Mouse (Mus musculus) liver, postnatal 0 days (tissue): ENCODE data around the gene Srbd1. TPM values are rescaled to one million over a fixed set of nuclear protein-coding genes. Genes with fewer than 3 reads are reported as not detected.

ENCODE experiments used
- ATAC-seq: fragments of 200-750 bp; cut with Nextera tagmentation; 2 replicates; pipeline ENCODE4 v1.8.0; 2017; ENCODE audit warnings: mild to moderate bottlenecking, moderate library complexity
- DNase-seq: peaks from one replicate; pipeline ENCODE4 v3.0.0-alpha.2; 2016
- H3K27ac ChIP-seq: fragments of 300-500 bp; sonication (generic); 2 replicates; pipeline ENCODE4 v1.5.1; 2014; ENCODE audit warnings: antibody characterized with exemption, moderate library complexity, mild to moderate bottlenecking, low read depth
- H3K27me3 ChIP-seq: fragments of 300-500 bp; sonication (generic); 2 replicates; pipeline ENCODE4 v1.6.1; 2014; ENCODE audit warnings: low read length, control low read depth, mixed read lengths; ENCODE audit not compliant: insufficient read depth
- H3K36me3 ChIP-seq: fragments of 300-500 bp; sonication (generic); replicated peaks from 2 replicates; pipeline ENCODE4 v1.6.1; 2014; ENCODE audit warnings: mild to moderate bottlenecking, control low read depth, low read length, moderate library complexity, mixed read lengths; ENCODE audit not compliant: insufficient read depth
- H3K4me1 ChIP-seq: fragments of 300-500 bp; sonication (generic); 2 replicates; pipeline ENCODE4 v1.6.1; 2014; ENCODE audit warnings: antibody characterized with exemption, mild to moderate bottlenecking, control low read depth; ENCODE audit not compliant: insufficient read depth
- H3K4me2 ChIP-seq: fragments of 300-500 bp; sonication (generic); 2 replicates; pipeline ENCODE4 v1.6.1; 2014; ENCODE audit warnings: low read depth, mild to moderate bottlenecking, low read length, moderate library complexity, mixed read lengths
- H3K4me3 ChIP-seq: fragments of 300-500 bp; sonication (generic); 2 replicates; pipeline ENCODE4 v1.5.1; 2014; ENCODE audit warnings: low read depth, low read length
- H3K9ac ChIP-seq: fragments of 300-500 bp; sonication (generic); replicated peaks from 2 replicates; pipeline ENCODE4 v1.6.1; 2014; ENCODE audit warnings: mild to moderate bottlenecking, moderate library complexity
- H3K9me3 ChIP-seq: fragments of 300-500 bp; sonication (generic); 2 replicates; pipeline ENCODE4 v1.6.1; 2016; ENCODE audit warnings: mild to moderate bottlenecking, control low read depth, low read length, mixed read lengths
- CTCF ChIP-seq: sonication (generic); IDR thresholded peaks from 2 replicates; pipeline ENCODE4 v1.5.1; 2016; ENCODE audit warnings: antibody characterized with exemption, low read depth
- EP300 ChIP-seq: IDR thresholded peaks from 2 replicates; pipeline ENCODE4 v1.6.1; 2016; ENCODE audit warnings: antibody characterized with exemption, low read depth, mild to moderate bottlenecking
- WGBS: fragments of 180-500 bp; shearing (Covaris S2); extraction: QIAGEN DNeasy Blood & Tissue Kit; methylation state at CpG from one replicate; pipeline ENCODE4 v1.1.7; 2014; ENCODE audit not compliant: insufficient replicate concordance; 5-methylcytosine and 5-hydroxymethylcytosine counted together
- polyA plus RNA-seq: library from polyadenylated mRNA; unstranded; fragments of >200 nt; fragmentation: Nextera tagmentation; extraction: Ambion mirVana; gene quantifications from 2 replicates; pipeline ENCODE4 v1.2.1, GENCODE M21; 2015

Srbd1 gene
- polyA plus RNA-seq, 1 experiment from 2014 or later, result 3.9 TPM

DNA sequence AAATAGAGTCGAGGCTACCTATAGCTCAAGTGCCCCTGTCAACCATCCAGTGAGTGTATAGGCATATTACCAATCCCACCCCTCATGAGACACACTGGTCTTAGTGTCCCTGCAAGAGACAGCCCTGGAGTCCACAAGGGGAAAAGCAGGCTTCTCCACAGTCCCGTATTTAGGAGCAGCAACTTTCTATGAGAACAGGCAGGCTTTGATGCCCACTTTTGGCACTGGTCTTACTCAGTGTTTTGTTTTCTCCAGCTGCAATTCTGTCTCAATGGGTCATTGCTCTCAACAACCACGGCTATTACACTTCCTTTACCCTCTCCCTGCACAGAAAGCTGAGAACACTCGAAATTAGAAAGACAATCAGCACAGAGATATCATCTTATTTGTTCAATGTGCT is 157.4 kb downstream of the Srbd1 start:
- Histone ChIP-seq H3K4me2 (no peak overlapping the region), H3K9me3 (no peaks in the 10 kb centered on the region), H3K4me1 (no peaks in the 10 kb centered on the region; the same call in 1 of the 2 replicates), H3K27ac (no peak overlapping the region), H3K36me3 (peaks cover 6% of the 10 kb centered on the region; the same call in 1 of the 2 replicates), H3K4me3 (no peak overlapping the region), H3K9ac (no peak overlapping the region), H3K27me3 (no peaks in the 10 kb centered on the region)
- TF ChIP-seq CTCF (no peak), EP300 (no peak)
- ATAC-seq (no peak), DNase-seq (no peak)
- 70% methylated on average over 4 of the region's 4 CpGs for WGBS

DNA sequence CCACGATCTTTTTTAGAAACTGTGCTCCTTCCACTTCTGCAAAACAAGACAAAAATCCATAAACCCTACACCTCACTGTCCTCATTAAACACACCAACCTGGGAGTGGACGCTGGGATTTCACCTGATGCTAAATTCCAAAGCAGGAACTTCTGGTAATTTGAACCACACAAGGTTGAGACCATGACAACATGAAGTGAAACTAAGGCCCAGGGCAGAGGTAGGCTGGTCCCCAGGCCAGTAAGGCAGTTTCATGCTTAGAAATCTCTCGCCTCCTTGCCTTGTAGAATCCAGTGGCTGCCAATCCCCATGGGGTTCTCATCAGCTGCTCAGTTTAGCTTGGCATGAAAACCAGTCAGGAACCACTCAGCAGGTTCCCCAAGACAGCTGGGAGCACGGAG is 158.4 kb downstream of the Srbd1 start:
- ATAC-seq, result no peak
- Histone ChIP-seq H3K9ac (no peak overlapping the region), H3K36me3 (peaks cover 6% of the 10 kb centered on the region; the same call in 1 of the 2 replicates), H3K4me2 (no peak overlapping the region), H3K4me3 (no peak overlapping the region), H3K27me3 (no peaks in the 10 kb centered on the region), H3K27ac (no peak overlapping the region), H3K9me3 (no peaks in the 10 kb centered on the region), H3K4me1 (no peaks in the 10 kb centered on the region; the same call in 1 of the 2 replicates)
- DNase-seq, result no peak
- TF ChIP-seq EP300 (no peak), CTCF (no peak)
- 73% methylated on average over 4 of the region's 4 CpGs for WGBS

DNA sequence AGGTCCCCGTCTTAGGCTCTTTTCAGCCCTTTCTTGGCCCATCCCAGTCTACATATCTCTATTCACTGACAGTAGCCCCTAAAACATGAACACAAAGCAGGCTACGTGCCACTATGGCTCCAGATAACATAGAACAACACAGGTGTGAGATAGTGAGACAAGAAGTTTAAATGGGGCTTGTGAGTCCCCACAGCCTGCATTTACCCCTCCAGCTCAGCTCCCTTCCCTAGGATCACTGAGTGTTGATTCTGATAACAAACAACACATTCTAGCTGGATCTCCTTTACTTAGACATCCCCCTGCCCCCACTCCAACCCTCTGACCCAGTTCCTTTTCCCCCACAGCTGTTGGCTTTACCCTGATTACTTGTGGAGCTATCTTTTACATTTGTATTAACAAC is 158.8 kb downstream of the Srbd1 start:
- Histone ChIP-seq H3K27ac (no peak overlapping the region), H3K9ac (no peak overlapping the region), H3K4me2 (no peak overlapping the region), H3K4me1 (no peaks in the 10 kb centered on the region; the same call in 1 of the 2 replicates), H3K9me3 (no peaks in the 10 kb centered on the region), H3K27me3 (no peaks in the 10 kb centered on the region), H3K36me3 (peaks cover 6% of the 10 kb centered on the region; the same call in 1 of the 2 replicates), H3K4me3 (no peak overlapping the region)
- ATAC-seq (no peak), DNase-seq (no peak)
- no peak for TF ChIP-seq EP300
- TF ChIP-seq CTCF, result no peak
- 70% methylated on average over 2 of the region's 2 CpGs for WGBS

DNA sequence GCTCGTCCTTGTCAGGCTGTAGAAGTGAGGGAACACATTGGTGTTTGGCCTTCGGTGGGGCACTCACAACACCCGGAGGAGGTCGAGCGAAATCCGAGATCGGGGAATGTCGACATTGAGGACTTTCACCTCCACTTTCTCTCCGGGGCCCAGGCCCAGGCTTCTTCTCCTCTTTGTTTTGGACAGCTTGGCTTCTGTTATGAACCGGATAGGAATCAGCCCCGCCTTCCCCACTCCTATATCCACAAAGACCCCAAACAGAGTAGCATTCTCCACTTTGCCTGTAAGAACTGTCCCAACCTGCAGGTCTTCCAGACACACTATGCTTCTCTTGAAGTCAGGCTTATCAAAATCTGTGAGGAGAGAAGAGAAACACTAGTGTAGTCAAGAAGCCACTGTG is 159.8 kb downstream of the Srbd1 start:
- TF ChIP-seq EP300, result no peak
- TF ChIP-seq CTCF, result no peak
- H3K9me3 ChIP-seq, result no peaks in the 10 kb centered on the region
- no peak overlapping the region for H3K27ac ChIP-seq
- H3K9ac ChIP-seq, result no peak overlapping the region
- H3K36me3 ChIP-seq, result peaks cover 6% of the 10 kb centered on the region; the same call in 1 of the 2 replicates
- ATAC-seq (no peak), DNase-seq (no peak)
- H3K27me3 ChIP-seq, result no peaks in the 10 kb centered on the region
- no peaks in the 10 kb centered on the region; the same call in 1 of the 2 replicates for H3K4me1 ChIP-seq
- 71% methylated on average over 11 of the region's 11 CpGs for WGBS
- H3K4me2 ChIP-seq, result no peak overlapping the region
- H3K4me3 ChIP-seq, result no peak overlapping the region

DNA sequence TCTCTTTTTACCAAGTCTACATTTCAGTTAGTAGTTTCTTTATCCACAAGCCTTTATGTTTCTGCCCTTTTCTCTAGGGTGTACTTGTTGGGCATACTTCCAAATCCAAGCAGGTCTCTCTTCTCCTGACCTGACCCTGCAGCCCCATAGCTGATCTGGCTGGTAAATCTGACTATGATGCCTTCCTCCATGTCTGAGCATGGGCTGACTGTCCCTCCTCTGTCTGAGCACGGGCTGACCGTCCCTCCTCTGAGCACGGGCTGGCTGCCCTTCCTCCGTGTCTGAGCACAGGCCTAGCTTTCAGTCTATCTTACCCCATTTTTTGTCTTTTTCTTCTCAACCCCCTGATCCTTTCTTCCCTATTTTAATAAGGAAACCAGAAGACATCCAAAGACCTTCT is 162.7 kb downstream of the Srbd1 start:
- H3K4me2 ChIP-seq, result no peak overlapping the region
- WGBS, result 98% methylated on average over 4 of the region's 4 CpGs
- H3K36me3 ChIP-seq, result no peaks in the 10 kb centered on the region
- H3K4me1 ChIP-seq, result no peaks in the 10 kb centered on the region
- no peak overlapping the region for H3K27ac ChIP-seq
- no peaks in the 10 kb centered on the region for H3K9me3 ChIP-seq
- no peak for TF ChIP-seq EP300
- no peak for TF ChIP-seq CTCF
- H3K27me3 ChIP-seq, result no peaks in the 10 kb centered on the region
- ATAC-seq, result no peak
- no peak overlapping the region for H3K4me3 ChIP-seq
- no peak for DNase-seq
- H3K9ac ChIP-seq, result no peak overlapping the region

DNA sequence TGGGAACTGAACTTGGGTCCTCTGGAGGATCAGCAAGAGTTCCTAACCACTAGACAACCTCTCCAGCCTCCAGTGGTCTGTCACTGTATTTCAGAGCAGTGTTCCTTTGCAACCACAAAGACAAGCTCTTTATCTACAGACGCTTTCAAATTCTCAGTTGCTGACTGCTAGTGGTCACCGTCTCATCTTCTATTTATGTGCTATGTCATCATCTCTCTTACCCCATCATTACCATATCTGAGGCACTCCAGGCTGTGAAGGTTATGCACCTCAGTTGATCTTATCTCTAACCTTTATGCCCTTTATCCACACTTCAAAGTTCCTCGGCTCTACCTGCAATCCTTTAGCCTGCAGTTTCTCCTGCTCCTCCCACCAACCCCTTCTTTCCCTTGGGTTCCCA is 163.1 kb downstream of the Srbd1 start:
- WGBS, result 81% methylated on average over 3 of the region's 3 CpGs
- DNase-seq (no peak), ATAC-seq (no peak)
- H3K27ac ChIP-seq, result no peak overlapping the region
- no peak overlapping the region for H3K9ac ChIP-seq
- H3K4me3 ChIP-seq, result no peak overlapping the region
- H3K4me1 ChIP-seq, result no peaks in the 10 kb centered on the region
- H3K36me3 ChIP-seq, result no peaks in the 10 kb centered on the region
- no peaks in the 10 kb centered on the region for H3K27me3 ChIP-seq
- TF ChIP-seq EP300 (no peak), CTCF (no peak)
- no peak overlapping the region for H3K4me2 ChIP-seq
- H3K9me3 ChIP-seq, result no peaks in the 10 kb centered on the region

DNA sequence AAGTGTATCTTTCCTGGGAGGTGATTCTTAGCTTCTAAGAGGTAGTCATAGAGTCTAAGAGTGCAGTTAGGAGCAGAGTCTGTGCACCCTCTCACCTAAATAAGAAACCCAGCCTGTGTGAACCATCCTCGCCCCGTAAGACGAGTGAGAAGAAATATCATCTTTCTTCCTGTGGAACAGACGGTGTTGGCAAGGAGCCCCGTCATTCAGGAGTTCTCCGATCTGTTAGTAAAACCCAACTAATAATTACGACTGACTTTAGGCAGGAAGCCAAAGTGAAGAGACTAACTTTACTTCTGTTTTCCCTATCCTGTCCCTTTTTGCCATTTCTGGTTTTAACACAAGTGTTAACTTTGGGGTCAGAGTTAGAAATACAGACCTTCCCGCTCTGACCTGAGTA is 166.1 kb downstream of the Srbd1 start:
- no peak for TF ChIP-seq EP300
- no peak for TF ChIP-seq CTCF
- no peak for DNase-seq
- no peaks in the 10 kb centered on the region for H3K36me3 ChIP-seq
- no peak overlapping the region for H3K27ac ChIP-seq
- no peaks in the 10 kb centered on the region for H3K27me3 ChIP-seq
- H3K4me2 ChIP-seq, result no peak overlapping the region
- H3K9me3 ChIP-seq, result no peaks in the 10 kb centered on the region
- 75% methylated on average over 8 of the region's 8 CpGs for WGBS
- no peak overlapping the region for H3K9ac ChIP-seq
- no peak for ATAC-seq
- H3K4me3 ChIP-seq, result no peak overlapping the region
- no peaks in the 10 kb centered on the region for H3K4me1 ChIP-seq
